Mouse (Mus musculus) midbrain, embryonic 14.5 days (tissue): ENCODE data around the gene Gm49486. TPM values are rescaled to one million over a fixed set of nuclear protein-coding genes. Genes with fewer than 3 reads are reported as not detected.

Source experiments
- ATAC-seq: fragments of 200-750 bp; cut with Nextera tagmentation; 2 replicates; pipeline ENCODE4 v1.8.0; 2017; ENCODE audit warnings: moderate number of reproducible peaks, moderate library complexity; ENCODE audit not compliant: low FRiP score, low TSS enrichment
- DNase-seq: peaks from one replicate; pipeline ENCODE4 v3.0.0-alpha.2; 2015
- H3K27ac ChIP-seq: fragments of 300-500 bp; sonication (generic); replicated peaks from 2 replicates; pipeline ENCODE4 v1.5.1; 2014; ENCODE audit warnings: mild to moderate bottlenecking, low read depth, low read length, moderate library complexity
- H3K27me3 ChIP-seq: fragments of 300-500 bp; sonication (generic); 2 replicates; pipeline ENCODE4 v1.6.1; 2014; ENCODE audit warnings: low read length, control low read depth, mixed read lengths; ENCODE audit not compliant: control insufficient read depth, insufficient read depth
- H3K36me3 ChIP-seq: fragments of 300-500 bp; sonication (generic); 2 replicates; pipeline ENCODE4 v1.6.1; 2014; ENCODE audit warnings: low read length, control low read depth; ENCODE audit not compliant: control insufficient read depth, insufficient read depth
- H3K4me1 ChIP-seq: fragments of 300-500 bp; sonication (generic); 2 replicates; pipeline ENCODE4 v1.6.1; 2014; ENCODE audit warnings: mild to moderate bottlenecking, antibody characterized with exemption, low read length, control low read depth; ENCODE audit not compliant: control insufficient read depth, insufficient read depth
- H3K4me2 ChIP-seq: fragments of 300-500 bp; sonication (generic); 2 replicates; pipeline ENCODE4 v1.6.1; 2014; ENCODE audit warnings: mild to moderate bottlenecking, low read length, moderate library complexity
- H3K4me3 ChIP-seq: fragments of 300-500 bp; sonication (generic); replicated peaks from 2 replicates; pipeline ENCODE4 v1.5.1; 2014; ENCODE audit warnings: low read depth, low read length
- H3K9ac ChIP-seq: fragments of 300-500 bp; sonication (generic); replicated peaks from 2 replicates; pipeline ENCODE4 v1.6.1; 2014; ENCODE audit warnings: mild to moderate bottlenecking, low read length, moderate library complexity
- H3K9me3 ChIP-seq: fragments of 300-500 bp; sonication (generic); 2 replicates; pipeline ENCODE4 v1.6.1; 2016; ENCODE audit warnings: low read length, control low read depth, mixed read lengths; ENCODE audit not compliant: control insufficient read depth
- WGBS: fragments of 180-500 bp; shearing (Covaris S2); extraction: QIAGEN DNeasy Blood & Tissue Kit; methylation state at CpG from one replicate; pipeline ENCODE4 v1.1.7; 2014; 5-methylcytosine and 5-hydroxymethylcytosine counted together
- polyA plus RNA-seq: library from polyadenylated mRNA; unstranded; fragments of >200 nt; fragmentation: Nextera tagmentation; extraction: Ambion mirVana; gene quantifications from 2 replicates; pipeline ENCODE4 v1.2.1, GENCODE M21; 2014

Gm49486 gene
- polyA plus RNA-seq, 1 experiment from 2014 or later = 1.6 TPM

GRCm38 (mm10) chr15:79258521-79258920 is 29.3 kb downstream of the Gm49486 start:
- Histone ChIP-seq H3K27ac (no peak overlapping the region), H3K4me3 (no peak overlapping the region), H3K4me1 (0 out of 2 replicates have a peak, but pooled peaks cover 9% of the 10 kb centered on the region), H3K4me2 (no peak overlapping the region), H3K27me3 (peaks cover 39% of the 10 kb centered on the region), H3K36me3 (no peaks in the 10 kb centered on the region), H3K9me3 (no peaks in the 10 kb centered on the region), H3K9ac (no peak overlapping the region)
- no peak for DNase-seq
- 30% methylated on average over 17 of the region's 17 CpGs for WGBS
- no peak for ATAC-seq

DNA sequence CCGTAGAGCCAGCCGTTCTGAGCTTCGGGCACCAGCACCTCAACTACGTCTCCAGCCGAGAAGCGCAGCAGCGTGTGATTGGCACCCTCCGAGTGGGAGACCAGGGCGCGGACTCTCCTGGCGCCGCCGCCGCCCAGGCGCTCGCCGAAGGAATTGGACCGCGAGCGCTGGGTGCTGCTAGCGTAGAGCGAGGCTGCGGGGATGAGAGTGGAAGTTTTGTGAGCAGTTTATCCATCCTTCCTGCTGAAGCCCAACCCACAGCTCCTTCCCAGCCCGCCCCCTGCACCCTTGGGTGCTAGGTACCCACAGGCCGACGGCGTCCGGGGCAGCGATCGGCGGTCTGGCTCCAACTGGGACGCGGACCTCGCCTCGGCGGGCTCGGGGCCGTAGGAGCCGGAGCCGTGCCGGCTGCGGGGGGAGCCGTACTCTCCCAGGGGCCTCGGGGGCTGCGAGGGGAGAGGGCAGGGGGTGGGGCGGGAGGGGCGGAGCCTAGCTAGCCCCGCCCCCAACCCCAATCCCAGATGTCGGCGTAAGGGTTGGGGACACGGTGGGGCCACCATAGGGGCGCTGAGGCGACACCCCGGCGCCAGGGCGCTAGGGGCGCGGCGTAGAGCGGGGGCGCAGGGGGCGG is 32.0 kb downstream of the Gm49486 start:
- no peak overlapping the region for H3K27ac ChIP-seq
- WGBS = under 1% methylated on average over 62 of the region's 62 CpGs
- peak; percentile 55; the same call in 1 of the 2 replicates for ATAC-seq
- H3K9me3 ChIP-seq = no peaks in the 10 kb centered on the region
- 0 out of 2 replicates have a peak, but pooled peaks cover 9% of the 10 kb centered on the region for H3K4me1 ChIP-seq
- peak overlapping the region; percentile 52 for H3K4me3 ChIP-seq
- peak; percentile 62 for DNase-seq
- no peaks in the 10 kb centered on the region for H3K36me3 ChIP-seq
- H3K9ac ChIP-seq = peak overlapping the region; percentile 61
- peak overlapping the region; percentile 96 for H3K4me2 ChIP-seq
- H3K27me3 ChIP-seq = peaks cover 36% of the 10 kb centered on the region

DNA sequence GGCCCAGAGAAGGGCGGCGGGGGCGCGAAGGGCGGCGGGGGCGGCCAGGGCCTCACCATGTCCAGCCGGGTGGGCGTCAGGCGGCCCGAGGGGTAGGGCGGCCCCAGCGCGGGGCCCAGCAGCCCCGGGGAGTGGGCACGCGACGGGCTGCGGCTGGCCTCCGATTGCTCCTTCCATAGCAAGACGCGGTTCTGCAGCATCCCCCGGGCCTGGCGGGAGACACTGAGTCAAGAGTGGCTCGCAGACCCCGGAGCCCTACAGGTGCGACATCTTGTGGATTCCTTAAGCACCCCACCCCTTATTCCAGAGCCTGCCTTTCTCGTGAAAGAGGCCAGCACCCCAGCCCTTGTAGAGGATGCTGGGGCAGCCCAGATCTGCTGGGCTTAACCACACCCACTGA is 32.6 kb downstream of the Gm49486 start:
- peak overlapping the region; percentile 61 for H3K9ac ChIP-seq
- peak overlapping the region; percentile 52 for H3K4me3 ChIP-seq
- peak overlapping the region; percentile 96 for H3K4me2 ChIP-seq
- H3K36me3 ChIP-seq = no peaks in the 10 kb centered on the region
- H3K9me3 ChIP-seq = no peaks in the 10 kb centered on the region
- WGBS = 0% methylated on average over 28 of the region's 28 CpGs
- ATAC-seq (peak; percentile 46), DNase-seq (peak; percentile 68)
- H3K27ac ChIP-seq = no peak overlapping the region
- peaks cover 36% of the 10 kb centered on the region for H3K27me3 ChIP-seq
- 0 out of 2 replicates have a peak, but pooled peaks cover 9% of the 10 kb centered on the region for H3K4me1 ChIP-seq

DNA sequence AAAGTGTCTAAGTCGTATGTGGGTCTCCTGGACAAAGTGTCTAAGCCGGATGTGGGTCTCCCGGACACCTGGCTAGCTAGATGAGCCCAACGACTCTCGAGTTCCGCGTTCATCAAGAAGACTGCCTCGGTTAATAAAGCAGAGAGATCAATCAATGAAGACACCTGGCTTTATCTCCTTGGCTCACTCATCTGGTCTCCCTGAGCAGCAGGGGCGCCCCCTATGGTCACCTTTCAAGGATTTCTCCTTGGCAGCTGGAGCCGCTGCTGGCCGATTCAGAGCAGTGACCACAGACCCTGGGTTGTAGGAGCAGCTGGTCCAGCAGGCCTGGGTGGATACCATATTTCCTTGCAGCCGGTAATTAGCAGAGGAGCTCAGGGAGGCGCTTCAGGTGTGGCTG is 33.2 kb downstream of the Gm49486 start:
- peak overlapping the region; percentile 96 for H3K4me2 ChIP-seq
- no peaks in the 10 kb centered on the region for H3K9me3 ChIP-seq
- WGBS = 26% methylated on average over 13 of the region's 13 CpGs
- H3K4me1 ChIP-seq = 0 out of 2 replicates have a peak, but pooled peaks cover 9% of the 10 kb centered on the region
- DNase-seq (peak; percentile 69), ATAC-seq (no peak)
- H3K9ac ChIP-seq = no peak overlapping the region
- peaks cover 36% of the 10 kb centered on the region for H3K27me3 ChIP-seq
- H3K4me3 ChIP-seq = no peak overlapping the region
- no peaks in the 10 kb centered on the region for H3K36me3 ChIP-seq
- H3K27ac ChIP-seq = no peak overlapping the region

GRCm38 (mm10) chr15:79262786-79263309 is 33.7 kb downstream of the Gm49486 start:
- H3K4me2 ChIP-seq = no peak overlapping the region

GRCm38 (mm10) chr15:79263726-79264125 is 34.5 kb downstream of the Gm49486 start:
- DNase-seq = no peak
- Histone ChIP-seq H3K4me1 (0 out of 2 replicates have a peak, but pooled peaks cover 9% of the 10 kb centered on the region), H3K4me2 (no peak overlapping the region), H3K36me3 (no peaks in the 10 kb centered on the region), H3K27me3 (peaks cover 36% of the 10 kb centered on the region), H3K9me3 (no peaks in the 10 kb centered on the region), H3K27ac (no peak overlapping the region), H3K9ac (no peak overlapping the region), H3K4me3 (no peak overlapping the region)
- ATAC-seq = no peak
- 90% methylated on average over 6 of the region's 6 CpGs for WGBS

More at GRCm38 (mm10) chr15:79262786-79263309, 33.7 kb downstream of the Gm49486 start:
- ATAC-seq (no peak), DNase-seq (no peak)
- no peaks in the 10 kb centered on the region for H3K9me3 ChIP-seq
- WGBS = 92% methylated on average over 3 of the region's 3 CpGs
- no peaks in the 10 kb centered on the region for H3K36me3 ChIP-seq
- H3K9ac ChIP-seq = no peak overlapping the region
- no peak overlapping the region for H3K4me3 ChIP-seq
- 0 out of 2 replicates have a peak, but pooled peaks cover 9% of the 10 kb centered on the region for H3K4me1 ChIP-seq
- peaks cover 36% of the 10 kb centered on the region for H3K27me3 ChIP-seq
- no peak overlapping the region for H3K27ac ChIP-seq

DNA sequence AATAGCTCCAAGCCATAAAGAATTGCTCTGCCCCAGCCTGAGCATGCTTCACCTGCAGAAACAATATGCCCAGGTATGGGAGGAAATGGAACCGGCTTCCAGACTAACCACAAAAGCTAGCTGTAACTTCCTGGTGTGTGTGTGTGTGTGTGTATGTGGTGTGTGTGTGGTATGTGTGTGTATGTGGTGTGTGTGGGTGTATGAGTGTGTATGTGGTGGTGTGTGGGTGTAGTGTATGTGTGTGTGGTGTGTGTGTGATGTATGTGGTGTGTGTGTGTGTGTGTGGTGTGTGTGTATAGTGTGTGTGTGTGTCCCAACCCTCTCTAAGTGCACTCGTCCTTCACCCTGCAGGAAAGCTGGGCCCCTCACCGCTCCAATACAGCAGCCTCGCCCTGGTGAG is 36.2 kb downstream of the Gm49486 start:
- Histone ChIP-seq H3K27ac (no peak overlapping the region), H3K4me2 (no peak overlapping the region), H3K9ac (no peak overlapping the region), H3K9me3 (no peaks in the 10 kb centered on the region), H3K4me1 (peaks cover 12% of the 10 kb centered on the region; the same call in 1 of the 2 replicates), H3K27me3 (peaks cover 32% of the 10 kb centered on the region), H3K4me3 (no peak overlapping the region), H3K36me3 (no peaks in the 10 kb centered on the region)
- WGBS = 84% methylated on average over 4 of the region's 4 CpGs
- no peak for DNase-seq
- ATAC-seq = no peak

DNA sequence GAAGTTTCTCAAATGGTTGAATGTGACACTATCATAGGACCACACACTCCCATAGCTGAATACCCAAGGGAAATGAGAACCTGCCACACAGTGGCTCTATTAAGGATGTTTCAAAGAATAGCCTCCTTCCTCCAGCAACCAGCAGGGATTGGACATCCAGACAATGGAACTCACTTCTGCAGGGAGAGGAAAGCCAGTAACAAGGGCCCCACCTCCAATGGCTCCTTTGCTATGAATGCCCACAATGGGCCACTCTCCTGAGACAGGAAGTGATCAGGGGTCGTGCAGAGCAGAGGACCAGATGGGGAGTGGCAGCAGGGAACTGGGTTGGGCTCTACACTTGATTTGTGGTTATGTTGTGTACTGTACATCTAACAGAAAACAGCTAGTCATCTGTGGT is 39.3 kb downstream of the Gm49486 start:
- ATAC-seq = no peak
- no peak overlapping the region for H3K27ac ChIP-seq
- H3K9ac ChIP-seq = no peak overlapping the region
- H3K4me3 ChIP-seq = no peak overlapping the region
- WGBS = 28% methylated on average over 1 of the region's 1 CpGs
- H3K4me1 ChIP-seq = peaks cover 12% of the 10 kb centered on the region; the same call in 1 of the 2 replicates
- DNase-seq = no peak
- H3K9me3 ChIP-seq = no peaks in the 10 kb centered on the region
- H3K36me3 ChIP-seq = no peaks in the 10 kb centered on the region
- peaks cover 1% of the 10 kb centered on the region; the same call in 1 of the 2 replicates for H3K27me3 ChIP-seq
- H3K4me2 ChIP-seq = no peak overlapping the region
